Mouse (Mus musculus): ENCODE measurements around the gene Tbl1x.

- TF ChIP-seq CTCF (IDR thresholded peaks at IDR 0.05; ENCODE audit: control insufficient read depth, insufficient read depth, low read length) (no peak), POLR2A (IDR thresholded peaks at IDR 0.05; ENCODE audit: borderline replicate concordance, control insufficient read depth, low read depth, low read length) (no peak)
Observed at GRCm38 (mm10) chrX:77607488-77607887, 96.7 kb downstream of the Tbl1x start.

All from bone marrow, adult 2 months (tissue).